Mouse (Mus musculus): ENCODE data around the gene Ccdc191. TPM values are rescaled to one million over a fixed set of nuclear protein-coding genes. Genes with fewer than 3 reads are reported as not detected.

Ccdc191 gene
- total and polyA plus RNA-seq, 3 experiments = 5.1 to 7.0 TPM; not detected in 1

DNA sequence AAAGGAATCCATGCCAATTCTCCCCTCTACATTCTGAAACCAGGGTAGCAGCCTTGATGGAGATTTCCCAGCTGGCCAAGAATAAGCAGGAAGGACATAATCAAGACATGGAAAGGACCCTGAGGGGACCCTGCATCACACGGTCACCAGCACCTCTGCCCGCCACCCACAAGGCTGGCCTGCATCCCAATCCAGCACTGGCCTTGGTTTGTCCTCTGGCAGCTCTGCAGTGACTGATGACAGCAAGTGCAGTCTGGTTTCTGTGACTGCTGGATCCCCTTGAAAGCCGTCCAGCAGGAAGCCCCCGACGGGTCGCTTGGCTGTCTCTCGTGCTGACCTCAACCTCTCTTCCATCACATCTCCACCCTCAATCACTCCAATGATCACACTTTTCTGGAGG, 18.2 kb upstream of the Ccdc191 start:
- H3K27ac ChIP-seq (ENCODE audit: control insufficient read depth, low read depth, low read length) = no peak overlapping the region
- H3K36me3 ChIP-seq (ENCODE audit: control insufficient read depth in 1 of 2, insufficient read depth in 2 of 2, low read length in 2 of 2) = peaks cover 0 to 7% of the 10 kb centered on the region in 2 experiments
- H3K27me3 ChIP-seq (ENCODE audit: control insufficient read depth in 1 of 2, insufficient read depth in 2 of 2, low read length in 2 of 2) = no peaks in the 10 kb centered on the region
- no peak overlapping the region for H3K9ac ChIP-seq (ENCODE audit: control insufficient read depth, low read depth, low read length, poor library complexity, severe bottlenecking)
- no peak for DNase-seq (ENCODE audit: low read depth, low spot score)
- no peaks in the 10 kb centered on the region for H3K79me2 ChIP-seq (ENCODE audit: control insufficient read depth, insufficient read depth, low read length, poor library complexity)
- H3K4me3 ChIP-seq (ENCODE audit: control insufficient read depth in 1 of 2, insufficient read depth in 1 of 2, low read depth in 2 of 2, low read length in 2 of 2) = no peak overlapping the region
- no peaks in the 10 kb centered on the region for H3K9me3 ChIP-seq (replicated peaks; ENCODE audit: insufficient read depth, low read length)
- 0 out of 4 replicates have a peak, but pooled peaks cover 0 to 1% of the 10 kb centered on the region in 2 experiments for H3K4me1 ChIP-seq (ENCODE audit: control insufficient read depth in 1 of 2, insufficient read depth in 2 of 2, low read length in 2 of 2)
- TF ChIP-seq MEF2A (IDR thresholded peaks at IDR 0.05; ENCODE audit: extremely low read depth, insufficient replicate concordance, low read depth, low read length, poor library complexity, severe bottlenecking) = no peak
- no peak for TF ChIP-seq USF1 (IDR thresholded peaks at IDR 0.05; ENCODE audit: low read depth, low read length)
- TF ChIP-seq MAFK (IDR thresholded peaks at IDR 0.05; ENCODE audit: borderline replicate concordance, low read depth, low read length) = no peak

DNA sequence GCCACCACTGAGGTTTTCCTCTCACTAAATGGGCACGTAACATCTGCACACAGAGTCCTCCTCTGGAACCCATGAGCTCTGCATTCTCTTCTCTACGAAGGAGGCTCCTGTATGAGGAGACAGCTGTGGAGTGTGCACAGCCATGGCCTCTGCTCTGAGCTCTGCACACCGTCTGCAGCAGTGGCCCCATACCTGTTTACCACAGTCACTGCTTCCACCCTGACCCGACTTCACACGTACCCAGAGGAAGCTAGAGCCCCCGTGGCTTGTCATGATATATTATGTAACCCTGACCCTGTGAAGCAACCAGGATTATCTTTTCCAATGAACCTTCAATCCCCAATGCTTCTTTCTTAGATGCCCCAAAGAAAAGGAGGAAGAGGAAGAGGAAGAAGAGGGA, 9.8 kb upstream of the Ccdc191 start:
- DNase-seq (ENCODE audit: low read depth, low spot score) = no peak
- Histone ChIP-seq H3K79me2 (ENCODE audit: control insufficient read depth, insufficient read depth, low read length, poor library complexity) (peaks cover 6% of the 10 kb centered on the region; the same call in 1 of the 2 replicates), H3K9me3 (replicated peaks; ENCODE audit: insufficient read depth, low read length) (no peaks in the 10 kb centered on the region), H3K4me1 (ENCODE audit: control insufficient read depth in 1 of 2, insufficient read depth in 2 of 2, low read length in 2 of 2) (no peaks in the 10 kb centered on the region), H3K4me3 (ENCODE audit: control insufficient read depth in 1 of 2, insufficient read depth in 1 of 2, low read depth in 2 of 2, low read length in 2 of 2) (no peak overlapping the region), H3K27ac (ENCODE audit: control insufficient read depth, low read depth, low read length) (no peak overlapping the region), H3K27me3 (ENCODE audit: control insufficient read depth in 1 of 2, insufficient read depth in 2 of 2, low read length in 2 of 2) (no peaks in the 10 kb centered on the region), H3K36me3 (ENCODE audit: control insufficient read depth in 1 of 2, insufficient read depth in 2 of 2, low read length in 2 of 2) (peaks cover 0 to 1% of the 10 kb centered on the region in 2 experiments), H3K9ac (ENCODE audit: control insufficient read depth, low read depth, low read length, poor library complexity, severe bottlenecking) (no peak overlapping the region)
- TF ChIP-seq POLR2AphosphoS5 (IDR thresholded peaks at IDR 0.05; ENCODE audit: borderline replicate concordance, low read depth, low read length) (no peak), CTCF (IDR thresholded peaks at IDR 0.05 in 2 of 3, conservative IDR thresholded peaks at IDR 0.05 in 1 of 3; ENCODE audit: control insufficient read depth in 1 of 3, insufficient read depth in 1 of 3, low read depth in 2 of 3, low read length in 3 of 3, poor library complexity in 1 of 3, severe bottlenecking in 1 of 3) (no peak), EP300 (IDR thresholded peaks at IDR 0.05; ENCODE audit: low read depth in 1 of 2, low read length in 2 of 2) (no peak), RCOR1 (IDR thresholded peaks at IDR 0.05; ENCODE audit: low read depth, low read length) (no peak), KAT2A (conservative IDR thresholded peaks at IDR 0.05; ENCODE audit: low read depth, low read length) (no peak), MAFK (IDR thresholded peaks at IDR 0.05; ENCODE audit: borderline replicate concordance, low read depth, low read length) (no peak), NELFE (IDR thresholded peaks at IDR 0.05; ENCODE audit: low read depth, low read length) (no peak), UBTF (IDR thresholded peaks at IDR 0.05; ENCODE audit: borderline replicate concordance, insufficient read depth, low read depth, low read length) (no peak), USF2 (IDR thresholded peaks at IDR 0.05; ENCODE audit: borderline replicate concordance in 1 of 2, insufficient read depth in 1 of 2, low read depth in 1 of 2, low read length in 2 of 2) (no peak), SIN3A (IDR thresholded peaks at IDR 0.05; ENCODE audit: low read length) (no peak), BHLHE40 (IDR thresholded peaks at IDR 0.05; ENCODE audit: borderline replicate concordance, low read depth, low read length) (no peak)

DNA sequence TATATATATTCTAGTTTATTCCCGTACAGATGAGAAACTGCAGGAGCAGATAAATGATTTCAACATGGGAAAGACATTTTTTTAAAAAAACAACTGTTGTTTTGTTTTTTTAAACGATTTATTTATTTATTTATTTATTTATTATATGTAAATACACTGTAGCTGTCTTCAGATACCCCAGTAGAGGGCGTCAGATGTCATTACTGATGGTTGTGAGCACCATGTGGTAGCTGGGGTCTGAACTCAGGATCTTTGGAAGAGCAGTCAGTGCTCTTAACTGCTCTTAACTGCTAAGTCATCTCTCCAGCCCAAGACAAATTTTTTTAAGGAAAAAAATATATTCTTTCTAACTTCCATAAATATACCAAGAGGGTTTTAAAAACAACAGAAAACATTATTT, 8.0 kb upstream of the Ccdc191 start:
- Histone ChIP-seq H3K36me3 (ENCODE audit: control insufficient read depth in 1 of 2, insufficient read depth in 2 of 2, low read length in 2 of 2) (peaks cover 0 to 1% of the 10 kb centered on the region in 2 experiments; a peak in 2 of 4 replicates), H3K9ac (ENCODE audit: control insufficient read depth, low read depth, low read length, poor library complexity, severe bottlenecking) (no peak overlapping the region), H3K27ac (ENCODE audit: control insufficient read depth, low read depth, low read length) (no peak overlapping the region), H3K4me3 (ENCODE audit: control insufficient read depth in 1 of 2, insufficient read depth in 1 of 2, low read depth in 2 of 2, low read length in 2 of 2) (no peak overlapping the region), H3K79me2 (ENCODE audit: control insufficient read depth, insufficient read depth, low read length, poor library complexity) (peaks cover 12% of the 10 kb centered on the region), H3K4me1 (ENCODE audit: control insufficient read depth in 1 of 2, insufficient read depth in 2 of 2, low read length in 2 of 2) (no peaks in the 10 kb centered on the region), H3K27me3 (ENCODE audit: control insufficient read depth in 1 of 2, insufficient read depth in 2 of 2, low read length in 2 of 2) (no peaks in the 10 kb centered on the region), H3K9me3 (replicated peaks; ENCODE audit: insufficient read depth, low read length) (no peaks in the 10 kb centered on the region)
- DNase-seq (ENCODE audit: low read depth, low spot score) = peak; percentile 61
- no peak for TF ChIP-seq BHLHE40 (IDR thresholded peaks at IDR 0.05; ENCODE audit: borderline replicate concordance, low read depth, low read length)
- no peak for TF ChIP-seq JUND (IDR thresholded peaks at IDR 0.05; ENCODE audit: low read depth, low read length)
- no peak for TF ChIP-seq TCF12 (IDR thresholded peaks at IDR 0.05; ENCODE audit: low read depth, low read length)
- TF ChIP-seq GABPA (IDR thresholded peaks at IDR 0.05; ENCODE audit: low read depth, low read length) = no peak
- TF ChIP-seq NRF1 (IDR thresholded peaks at IDR 0.05; ENCODE audit: insufficient read depth, low read depth, low read length, poor library complexity, severe bottlenecking) = no peak
- TF ChIP-seq NELFE (IDR thresholded peaks at IDR 0.05; ENCODE audit: low read depth, low read length) = no peak
- TF ChIP-seq ZC3H11A (IDR thresholded peaks at IDR 0.05; ENCODE audit: low read depth, low read length) = 0 out of 2 replicates have a peak, but pooled peaks have one; percentile 4
- TF ChIP-seq MXI1 (IDR thresholded peaks at IDR 0.05; ENCODE audit: low read depth, low read length) = no peak
- TF ChIP-seq CTCF (IDR thresholded peaks at IDR 0.05 in 2 of 3, conservative IDR thresholded peaks at IDR 0.05 in 1 of 3; ENCODE audit: control insufficient read depth in 1 of 3, insufficient read depth in 1 of 3, low read depth in 2 of 3, low read length in 3 of 3, poor library complexity in 1 of 3, severe bottlenecking in 1 of 3) = peak in 2 of 3 experiments; percentile 17 to 35; a peak in 2 of 6 replicates
- no peak for TF ChIP-seq MYB (IDR thresholded peaks at IDR 0.05; ENCODE audit: low read depth, low read length)
- TF ChIP-seq EP300 (IDR thresholded peaks at IDR 0.05; ENCODE audit: low read depth in 1 of 2, low read length in 2 of 2) = no peak
- TF ChIP-seq MAZ (IDR thresholded peaks at IDR 0.05; ENCODE audit: low read depth, low read length) = no peak
- TF ChIP-seq ETS1 (IDR thresholded peaks at IDR 0.05; ENCODE audit: low read depth, low read length) = no peak
- TF ChIP-seq SMC3 (IDR thresholded peaks at IDR 0.05; ENCODE audit: low read depth, low read length) = 0 out of 2 replicates have a peak, but pooled peaks have one; percentile 18

All from MEL (cell line).